In the genomic region with DNA sequence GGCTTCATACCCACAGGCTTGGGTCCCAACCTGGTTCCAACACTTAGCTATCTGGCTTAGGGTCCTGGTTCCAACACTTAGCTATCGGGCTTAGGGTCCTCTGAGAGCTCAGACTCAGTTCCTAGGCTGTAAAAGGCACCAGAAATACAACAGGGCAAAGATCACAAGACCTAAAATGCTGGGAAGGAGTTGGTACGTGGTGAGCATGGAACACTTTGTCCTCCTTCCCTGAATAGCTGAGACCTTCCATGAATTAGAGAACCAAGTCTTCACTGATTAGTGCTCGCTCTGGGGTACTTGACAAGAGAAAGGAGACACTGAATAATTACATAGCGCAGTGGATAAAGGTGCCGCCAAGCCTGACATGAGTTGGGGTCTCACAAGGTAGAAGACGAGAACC, we compare ENCODE assay signal across 1 mouse cellular context.
TF ChIP-seq lines count a peak whose summit lies in the region.

No protein-coding gene starts in this region.

TF ChIP-seq in MEL, 35 proteins besides CTCF, POLR2A, EP300 and RAD21 (continued from another document):
- TF ChIP-seq BHLHE40 (IDR thresholded peaks at IDR 0.05; ENCODE audit: borderline replicate concordance, low read depth, low read length) (no peak), UBTF (IDR thresholded peaks at IDR 0.05; ENCODE audit: borderline replicate concordance, insufficient read depth, low read depth, low read length) (no peak), ZC3H11A (IDR thresholded peaks at IDR 0.05; ENCODE audit: low read depth, low read length) (no peak), ZNF384 (IDR thresholded peaks at IDR 0.05; ENCODE audit: low read depth, low read length) (no peak), RCOR1 (IDR thresholded peaks at IDR 0.05; ENCODE audit: low read depth, low read length) (no peak), E2F4 (IDR thresholded peaks at IDR 0.05; ENCODE audit: borderline replicate concordance, low read depth, low read length) (no peak), MAFK (IDR thresholded peaks at IDR 0.05; ENCODE audit: borderline replicate concordance, low read depth, low read length) (no peak), MXI1 (IDR thresholded peaks at IDR 0.05; ENCODE audit: low read depth, low read length) (no peak), GABPA (IDR thresholded peaks at IDR 0.05; ENCODE audit: low read depth, low read length) (no peak), MEF2A (IDR thresholded peaks at IDR 0.05; ENCODE audit: extremely low read depth, insufficient replicate concordance, low read depth, low read length, poor library complexity, severe bottlenecking) (no peak), JUND (IDR thresholded peaks at IDR 0.05; ENCODE audit: low read depth, low read length) (no peak), KAT2A (conservative IDR thresholded peaks at IDR 0.05; ENCODE audit: low read depth, low read length) (no peak)
